Mouse (Mus musculus) right cerebral cortex, postnatal 25 days (tissue): ENCODE measurements around the gene Fbxl4.

Source experiments
- DNase-seq: peaks from one replicate; pipeline ENCODE4 v3.0.0; 2022

Gene Fbxl4

DNA sequence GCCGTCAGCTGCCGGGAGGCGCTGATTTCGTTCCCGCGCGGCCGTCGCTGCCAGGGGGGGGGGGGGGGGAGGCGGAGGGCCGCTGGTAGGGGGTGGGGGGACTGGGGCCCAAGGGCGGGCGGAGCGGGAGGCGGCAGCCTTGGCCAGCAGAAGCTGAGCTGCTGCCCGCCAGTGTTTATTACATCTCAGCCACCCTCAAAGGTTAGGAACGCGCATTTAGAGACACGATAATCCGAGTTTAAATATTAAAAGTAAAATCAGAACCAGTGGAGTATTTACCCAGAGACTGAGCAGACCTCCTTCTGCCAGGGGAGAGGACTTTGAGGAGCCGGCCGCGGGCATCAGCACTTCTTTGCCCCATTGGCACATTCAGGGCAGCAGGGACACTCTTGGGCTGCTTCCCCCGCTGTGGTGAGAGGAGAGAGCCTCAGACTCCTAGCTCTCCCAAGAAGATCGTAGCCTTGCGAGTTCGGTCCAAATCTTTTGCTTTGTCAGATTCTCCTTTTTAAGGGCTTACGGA lies 120.4 kb downstream of the Fbxl4 start:
- peak; percentile 55 for DNase-seq

DNA sequence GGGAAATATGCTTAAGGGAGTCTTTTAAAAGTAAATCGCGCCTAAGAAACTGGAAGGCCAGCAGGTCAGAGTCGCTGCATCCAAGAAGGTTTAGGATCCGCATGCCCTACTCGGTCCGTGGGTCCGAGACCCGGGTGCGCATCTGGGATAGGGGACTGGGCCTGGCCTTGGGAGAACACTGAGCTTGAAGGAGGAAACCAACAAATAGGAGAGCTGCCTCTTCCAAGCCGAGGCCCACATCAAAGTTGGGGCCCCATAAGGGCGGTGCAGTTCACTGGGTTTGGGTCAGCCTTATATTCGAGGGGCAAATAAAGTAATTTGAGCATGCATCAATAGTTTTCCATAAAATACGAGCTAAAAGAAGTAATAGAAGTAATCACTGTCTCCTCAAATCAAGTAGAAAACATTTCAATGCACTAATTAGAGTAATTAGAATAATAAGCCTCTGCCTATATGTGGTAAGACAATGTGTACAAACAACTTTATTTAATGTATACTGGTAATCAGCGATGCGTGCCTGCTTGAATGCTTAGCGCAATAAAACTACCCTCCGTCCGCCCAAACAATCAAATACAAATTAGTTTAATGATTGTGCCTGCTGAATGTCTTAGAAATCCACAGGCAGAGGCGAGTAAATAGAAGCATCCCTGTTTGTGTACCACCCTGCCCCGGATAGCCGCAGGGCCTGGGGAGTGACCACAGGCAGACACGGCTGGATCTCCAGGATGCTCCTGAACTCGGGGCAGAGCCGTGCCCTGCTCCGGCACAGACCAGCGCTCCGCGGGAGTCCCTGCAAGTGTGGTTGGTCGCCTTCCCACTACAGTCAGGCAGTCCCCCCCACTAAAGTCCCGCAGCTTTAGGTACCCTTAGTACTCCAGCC lies 121.4 kb downstream of the Fbxl4 start:
- no peak for DNase-seq

DNA sequence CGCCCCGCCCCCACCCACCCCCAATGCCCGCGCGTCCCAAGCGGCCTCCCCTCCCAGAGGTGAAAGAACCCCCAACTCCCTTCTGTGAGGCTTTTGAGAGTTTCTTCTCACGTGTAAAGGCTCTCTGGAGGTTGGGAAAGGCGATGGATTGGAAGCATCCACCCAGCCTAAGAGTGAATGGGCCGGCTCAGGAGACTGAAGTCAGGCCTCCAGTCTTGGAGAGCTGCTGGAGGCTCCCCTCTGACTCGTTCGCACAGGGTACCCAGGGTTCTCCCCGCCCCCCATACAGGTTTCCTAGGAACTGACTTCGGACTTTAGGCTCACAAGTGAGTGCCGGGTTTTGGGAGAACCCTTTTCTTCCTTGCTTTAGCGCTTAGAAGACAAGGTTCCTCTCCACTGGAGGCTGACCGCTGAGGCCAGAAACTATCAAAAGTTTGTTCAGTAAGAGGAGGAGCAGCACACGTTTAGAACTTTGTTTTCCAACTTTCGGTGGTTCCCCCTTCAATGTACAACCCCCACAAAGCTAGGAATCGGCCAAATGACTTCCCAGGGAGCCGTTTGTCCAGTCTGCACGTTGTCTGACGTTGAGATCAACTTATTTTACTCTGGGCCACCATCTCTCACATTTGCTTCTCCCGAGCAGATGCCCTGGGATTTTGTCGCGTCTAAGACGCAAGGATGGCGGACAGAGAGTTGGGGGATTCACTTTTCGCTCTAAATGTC lies 122.2 kb downstream of the Fbxl4 start:
- no peak for DNase-seq

- DNase-seq: no peak
Observed at GRCm38 (mm10) chr4:22480091-22480857, 122.9 kb downstream of the Fbxl4 start.

GRCm38 (mm10) chr4:22480858-22481205 lies 123.5 kb downstream of the Fbxl4 start:
- DNase-seq: no peak

DNA sequence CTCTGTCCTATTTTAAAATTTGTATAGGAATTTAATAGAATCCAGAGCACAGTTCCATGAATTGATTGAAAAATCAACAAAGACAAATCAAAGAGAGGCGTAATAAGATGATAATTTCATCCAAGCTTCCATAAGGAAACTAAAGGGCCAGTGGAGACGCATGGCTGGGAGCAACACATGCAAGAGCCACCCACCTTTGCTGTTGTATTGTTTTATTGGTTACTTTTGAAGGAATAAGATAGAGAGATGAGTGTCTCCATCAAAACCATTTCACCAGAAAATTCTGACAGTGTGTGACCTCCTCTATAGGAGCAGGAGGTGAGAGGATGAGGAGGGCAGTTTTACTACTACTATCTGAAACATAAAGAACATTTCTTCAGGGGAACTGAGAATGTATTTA lies 124.8 kb downstream of the Fbxl4 start:
- DNase-seq: no peak

- DNase-seq: no peak
Observed at GRCm38 (mm10) chr4:22482756-22483280, 125.5 kb downstream of the Fbxl4 start.

- no peak for DNase-seq
Observed at GRCm38 (mm10) chr4:22483548-22483947, 126.2 kb downstream of the Fbxl4 start.
